Mouse (Mus musculus): ENCODE measurements around the gene Trem2. TPM values are rescaled to one million over a fixed set of nuclear protein-coding genes. Genes with fewer than 3 reads are reported as not detected.

The Trem2 gene
- total RNA-seq, 2 experiments from 2014 or later, result 1.9 to 2.5 TPM

GRCm38 (mm10) chr17:48392616-48393015 lies 46.4 kb downstream of the Trem2 start:
- intact Hi-C loops (cut with DNase I), result no loop called here
- DNase-seq, result no peak

DNA sequence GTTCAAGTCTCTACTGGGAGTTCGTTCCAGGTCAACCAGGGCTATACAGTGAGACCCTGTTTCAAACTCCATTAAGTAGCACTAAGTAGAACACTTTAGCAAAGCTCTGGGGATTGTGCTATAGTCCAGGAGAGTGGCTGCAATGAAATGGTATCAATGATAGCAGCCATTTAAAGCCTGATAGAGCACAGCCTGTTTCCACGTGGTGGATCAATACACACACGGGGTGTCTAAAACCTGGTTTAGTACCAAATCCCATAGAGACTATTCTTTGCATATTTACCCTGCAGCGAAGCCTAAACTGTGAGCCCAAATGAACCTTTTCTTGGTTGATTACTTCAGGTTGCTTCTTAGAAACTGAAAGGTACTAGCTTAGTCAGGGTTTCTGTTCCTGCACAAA lies 55.5 kb downstream of the Trem2 start:
- intact Hi-C loops (cut with DNase I), result no loop called here
- DNase-seq, result no peak

GRCm38 (mm10) chr17:48402751-48403150 lies 56.5 kb downstream of the Trem2 start:
- no peak for DNase-seq
- intact Hi-C loops (cut with DNase I), result no loop called here

Other genes starting within 250 kb of the Trem2 start
- not detected for gene 9830107B12Rik, start 200.1 kb upstream of the Trem2 start, total RNA-seq (2021)
- gene A530064D06Rik, start 179.1 kb upstream of the Trem2 start, total RNA-seq (2021), result not detected
- gene Trem1, start 113.6 kb upstream of the Trem2 start, total RNA-seq (2021), result under 1 TPM; 0.10 to 0.15 TPM
- gene Trem3, start 98.6 kb upstream of the Trem2 start, total RNA-seq (2021), result not detected
- gene Treml4, start 82.1 kb upstream of the Trem2 start, total RNA-seq (2021), result under 1 TPM in 1 of 2 experiments, not detected in 1; 0.29 TPM
- gene Treml2, start 46.9 kb upstream of the Trem2 start, total RNA-seq (2021), result under 1 TPM; 0.53 to 1.00 TPM
- gene B430306N03Rik, start 30.3 kb upstream of the Trem2 start, total RNA-seq (2021), result under 1 TPM; 0.10 to 0.20 TPM
- gene Treml1, start 13.5 kb downstream of the Trem2 start, total RNA-seq (2021), result under 1 TPM; 0.22 to 0.29 TPM
- gene Nfya, start 63.5 kb downstream of the Trem2 start, total RNA-seq (2021), result 10 to 100 TPM; 24.3 to 26.5 TPM
- gene Oard1, start 63.6 kb downstream of the Trem2 start, total RNA-seq (2021), result 10 to 100 TPM; 10.7 to 12.9 TPM
- 100 to 1,000 TPM; 243 TPM for gene Apobec2, start 86.5 kb downstream of the Trem2 start, total RNA-seq (2021)
- gene Tspo2, start 105.1 kb downstream of the Trem2 start, total RNA-seq (2021), result 1 to 10 TPM in 1 of 2 experiments, under 1 TPM in 1; 0.96 to 1.8 TPM
- gene Unc5cl, start 108.5 kb downstream of the Trem2 start, total RNA-seq (2021), result under 1 TPM; 0.17 to 0.83 TPM

Data from heart, postnatal 14 days (tissue).